ENCODE assay signal across 12 mouse cellular contexts in genomic region chr3:148680737-148681136, GRCm38 (mm10).
DNase-seq lines count a peak whose midpoint lies in the region; ATAC-seq and TF ChIP-seq lines count a peak whose summit lies in the region.
"Had no signal": no experiment of that assay in that cellular context is flagged by ENCODE, and none has a peak within 500 bp of the region (broad histone marks: within the 10 kb centered on the region; RNA-seq: fewer than 3 reads in every experiment).

No protein-coding gene starts in this region.

- DNase-seq in hindbrain, postnatal 0 days (ENCODE audit: low spot score) = peak; percentile 23
- peak; percentile 79 for DNase-seq in adrenal gland, adult 2 months
- no peak for DNase-seq in natural killer cell, adult 2 months (ENCODE audit: low spot score in 2 of 2)
- DNase-seq in embryo, embryonic 10 days (ENCODE audit: low spot score) = no peak
- DNase-seq in lung, postnatal 14 days = no peak
- DNase-seq: layer of hippocampus, adult 9-11 months; midbrain, embryonic 14.5 days had no signal

- no peaks in the 10 kb centered on the region for H3K27me3 ChIP-seq in hindbrain, postnatal 0 days (ENCODE audit: insufficient read depth, low read length)
- H3K27me3 ChIP-seq in hindbrain, embryonic 16.5 days (replicated peaks; ENCODE audit: control insufficient read depth, insufficient read depth, low read length) = no peaks in the 10 kb centered on the region
- H3K27me3 ChIP-seq in heart, embryonic 16.5 days (ENCODE audit: control insufficient read depth, insufficient read depth, low read length) = no peaks in the 10 kb centered on the region
- H3K27me3 ChIP-seq in myocyte (ENCODE audit: control insufficient read depth, insufficient read depth, insufficient read length) = no peaks in the 10 kb centered on the region
- H3K27me3 ChIP-seq: hindbrain, embryonic 15.5 days; lung, embryonic 15.5 days had no signal

- no peaks in the 10 kb centered on the region for H3K79me2 ChIP-seq in myocyte (ENCODE audit: control insufficient read depth, insufficient read depth)

- ATAC-seq in hindbrain, postnatal 0 days = no peak
- no peak for ATAC-seq in hindbrain, embryonic 16.5 days
- 0 out of 2 replicates have a peak, but pooled peaks have one; percentile 52 for ATAC-seq in heart, embryonic 16.5 days (replicated peaks; ENCODE audit: extremely low read depth, insufficient read depth, low FRiP score)

- H3K36me3 ChIP-seq in hindbrain, postnatal 0 days (ENCODE audit: insufficient read depth, low read length) = no peaks in the 10 kb centered on the region
- no peaks in the 10 kb centered on the region for H3K36me3 ChIP-seq in hindbrain, embryonic 16.5 days (ENCODE audit: control insufficient read depth, insufficient read depth, low read length)
- no peaks in the 10 kb centered on the region for H3K36me3 ChIP-seq in heart, embryonic 16.5 days (ENCODE audit: control insufficient read depth, insufficient read depth)
- H3K36me3 ChIP-seq in myocyte (ENCODE audit: control insufficient read depth, insufficient read depth) = no peaks in the 10 kb centered on the region
- H3K36me3 ChIP-seq: hindbrain, embryonic 15.5 days; lung, embryonic 15.5 days had no signal

- no peak overlapping the region for H3K27ac ChIP-seq in hindbrain, postnatal 0 days
- H3K27ac ChIP-seq in hindbrain, embryonic 16.5 days (ENCODE audit: low read depth, low read length) = no peak overlapping the region
- H3K27ac ChIP-seq in heart, embryonic 16.5 days (ENCODE audit: low read length) = peak overlapping the region; percentile 25
- H3K27ac ChIP-seq: hindbrain, embryonic 15.5 days; lung, embryonic 15.5 days had no signal

- TF ChIP-seq CTCF in hindbrain, postnatal 0 days (IDR thresholded peaks at IDR 0.05; ENCODE audit: low read depth) = no peak

- WGBS in hindbrain, postnatal 0 days = 64% methylated on average over 8 of the region's 8 CpGs
- 69% methylated on average over 8 of the region's 8 CpGs for WGBS in hindbrain, embryonic 16.5 days
- WGBS in heart, embryonic 16.5 days = 34% methylated on average over 8 of the region's 8 CpGs

- H3K4me1 ChIP-seq in hindbrain, postnatal 0 days (ENCODE audit: insufficient read depth, low read length) = no peaks in the 10 kb centered on the region
- H3K4me1 ChIP-seq in hindbrain, embryonic 16.5 days (ENCODE audit: control insufficient read depth, insufficient read depth, low read depth, low read length) = no peaks in the 10 kb centered on the region
- H3K4me1 ChIP-seq in heart, embryonic 16.5 days (ENCODE audit: control insufficient read depth, insufficient read depth, low read length) = peaks cover 11% of the 10 kb centered on the region

- H3K9ac ChIP-seq in hindbrain, postnatal 0 days (replicated peaks; ENCODE audit: low read length) = no peak overlapping the region
- H3K9ac ChIP-seq in hindbrain, embryonic 16.5 days (ENCODE audit: low read depth, low read length) = no peak overlapping the region
- H3K9ac ChIP-seq in heart, embryonic 16.5 days (ENCODE audit: low read length) = no peak overlapping the region
- H3K9ac ChIP-seq: hindbrain, embryonic 15.5 days; lung, embryonic 15.5 days had no signal

- H3K9me3 ChIP-seq in hindbrain, postnatal 0 days (ENCODE audit: low read length) = no peaks in the 10 kb centered on the region
- no peaks in the 10 kb centered on the region for H3K9me3 ChIP-seq in hindbrain, embryonic 16.5 days (ENCODE audit: control insufficient read depth, low read length)
- no peaks in the 10 kb centered on the region for H3K9me3 ChIP-seq in heart, embryonic 16.5 days (replicated peaks; ENCODE audit: control insufficient read depth, low read length)
- H3K9me3 ChIP-seq: hindbrain, embryonic 15.5 days; lung, embryonic 15.5 days had no signal

- H3K4me3 ChIP-seq in hindbrain, postnatal 0 days (ENCODE audit: low read length) = no peak overlapping the region
- no peak overlapping the region for H3K4me3 ChIP-seq in hindbrain, embryonic 16.5 days (ENCODE audit: low read length)
- no peak overlapping the region for H3K4me3 ChIP-seq in heart, embryonic 16.5 days (ENCODE audit: low read length)
- no peak overlapping the region for H3K4me3 ChIP-seq in myocyte
- H3K4me3 ChIP-seq: hindbrain, embryonic 15.5 days; lung, embryonic 15.5 days had no signal

- H3K4me2 ChIP-seq in hindbrain, postnatal 0 days (ENCODE audit: low read depth, low read length) = no peak overlapping the region
- no peak overlapping the region for H3K4me2 ChIP-seq in hindbrain, embryonic 16.5 days (ENCODE audit: low read length)
- no peak overlapping the region for H3K4me2 ChIP-seq in heart, embryonic 16.5 days (ENCODE audit: low read depth, low read length)
- peak overlapping the region; percentile 0 for H3K4me2 ChIP-seq in myocyte (ENCODE audit: low read depth)
- H3K4me2 ChIP-seq: hindbrain, embryonic 15.5 days; lung, embryonic 15.5 days had no signal

- TF ChIP-seq POLR2A in myocyte (IDR thresholded peaks at IDR 0.05; ENCODE audit: insufficient read length, low read depth) = no peak

- H3ac ChIP-seq in myocyte (ENCODE audit: control insufficient read depth, insufficient read length) = no peak overlapping the region

TF ChIP-seq in myocyte, 11 proteins besides CTCF, POLR2A, EP300 and RAD21:
- TF ChIP-seq E2F4 (IDR thresholded peaks at IDR 0.05; ENCODE audit: insufficient read depth) = no peak
- no peak for TF ChIP-seq SRF (IDR thresholded peaks at IDR 0.05; ENCODE audit: control insufficient read depth, insufficient read length, low read depth)
- no peak for TF ChIP-seq MAX (IDR thresholded peaks at IDR 0.05; ENCODE audit: low read depth)
- TF ChIP-seq POLR2AphosphoS2 (IDR thresholded peaks at IDR 0.05; ENCODE audit: insufficient read length, low read depth) = no peak
- no peak for TF ChIP-seq CEBPB (IDR thresholded peaks at IDR 0.05; ENCODE audit: insufficient read depth, poor library complexity, severe bottlenecking)
- no peak for TF ChIP-seq TCF3 (IDR thresholded peaks at IDR 0.05; ENCODE audit: insufficient read length, low read depth)
- TF ChIP-seq REST (IDR thresholded peaks at IDR 0.05; ENCODE audit: insufficient read depth, insufficient read length) = no peak
- no peak for TF ChIP-seq MYOG (IDR thresholded peaks at IDR 0.05; ENCODE audit: control insufficient read depth in 1 of 3, insufficient read depth in 1 of 3, insufficient read length in 2 of 3, low read depth in 2 of 3)
- no peak for TF ChIP-seq MYOD1 (IDR thresholded peaks at IDR 0.05; ENCODE audit: control insufficient read depth in 1 of 3, insufficient read length in 2 of 3, low read depth in 2 of 3)
- TF ChIP-seq TCF12 (IDR thresholded peaks at IDR 0.05; ENCODE audit: insufficient read depth, poor library complexity, severe bottlenecking) = no peak
- TF ChIP-seq USF1 (IDR thresholded peaks at IDR 0.05; ENCODE audit: low read depth) = no peak

Comparison
In these comparisons a context has a peak if more than half of its experiments do, and no peak if none do; other contexts are left out.
1. DNase-seq: peak in hindbrain, postnatal 0 days (single experiment) and adrenal gland, adult 2 months (single experiment); none in natural killer cell, adult 2 months (0 of 2), embryo, embryonic 10 days (single experiment) and lung, postnatal 14 days (single experiment).